Mouse (Mus musculus): ENCODE results near the gene Mmgt2.

- TF ChIP-seq CTCF (IDR thresholded peaks at IDR 0.05; ENCODE audit: extremely low read depth, insufficient read depth, low read length) (no peak), POLR2A (IDR thresholded peaks at IDR 0.05; ENCODE audit: extremely low read depth, insufficient read depth, low read length) (peak; percentile 45; the same call in 1 of the 2 replicates)
Observed at GRCm38 (mm10) chr11:62605619-62606298, 42.7 kb upstream of the Mmgt2 start.
